Mouse (Mus musculus) midbrain, embryonic 15.5 days (tissue): ENCODE data around the gene Gm11562. TPM values are rescaled to one million over a fixed set of nuclear protein-coding genes. Genes with fewer than 3 reads are reported as not detected.
"Not testable (repeated sequence)": the region's sequence is repeated elsewhere in the genome, so short reads cannot be mapped to it uniquely, and the experiment has no call there.

ENCODE experiments used
- ATAC-seq: fragments of 200-750 bp; cut with Nextera tagmentation; replicated peaks from 2 replicates; pipeline ENCODE4 v1.8.0; 2017; ENCODE audit warnings: moderate TSS enrichment
- H3K27ac ChIP-seq: fragments of 300-500 bp; sonication (generic); 2 replicates; pipeline ENCODE4 v1.5.1; 2015; ENCODE audit warnings: mild to moderate bottlenecking, inconsistent platforms
- H3K27me3 ChIP-seq: fragments of 300-500 bp; sonication (generic); replicated peaks from 2 replicates; pipeline ENCODE4 v1.6.1; 2015; ENCODE audit warnings: inconsistent platforms
- H3K36me3 ChIP-seq: fragments of 300-500 bp; sonication (generic); replicated peaks from 2 replicates; pipeline ENCODE4 v1.6.1; 2015; ENCODE audit warnings: inconsistent platforms
- H3K4me1 ChIP-seq: fragments of 300-500 bp; sonication (generic); 2 replicates; pipeline ENCODE4 v1.6.1; 2015; ENCODE audit warnings: inconsistent platforms
- H3K4me2 ChIP-seq: fragments of 300-500 bp; sonication (generic); 2 replicates; pipeline ENCODE4 v1.6.1; 2015; ENCODE audit warnings: inconsistent platforms, mild to moderate bottlenecking, moderate library complexity
- H3K4me3 ChIP-seq: fragments of 300-500 bp; sonication (generic); 2 replicates; pipeline ENCODE4 v1.5.1; 2015; ENCODE audit warnings: mild to moderate bottlenecking, inconsistent platforms
- H3K9ac ChIP-seq: fragments of 300-500 bp; sonication (generic); 2 replicates; pipeline ENCODE4 v1.6.1; 2015; ENCODE audit warnings: mild to moderate bottlenecking, inconsistent platforms
- H3K9me3 ChIP-seq: fragments of 300-500 bp; sonication (generic); 2 replicates; pipeline ENCODE4 v1.6.1; 2016; ENCODE audit warnings: inconsistent platforms
- WGBS: fragments of 180-500 bp; shearing (Covaris S2); methylation state at CpG from one replicate; pipeline ENCODE4 v1.1.7; 2015; ENCODE audit warnings: mixed read lengths; 5-methylcytosine and 5-hydroxymethylcytosine counted together
- polyA plus RNA-seq: library from polyadenylated mRNA; unstranded; fragments of >200 nt; fragmentation: Nextera tagmentation; extraction: Ambion mirVana; gene quantifications from 2 replicates; pipeline ENCODE4 v1.2.1, GENCODE M21; 2015

Gm11562 gene
- not detected in 2 replicates for polyA plus RNA-seq

DNA sequence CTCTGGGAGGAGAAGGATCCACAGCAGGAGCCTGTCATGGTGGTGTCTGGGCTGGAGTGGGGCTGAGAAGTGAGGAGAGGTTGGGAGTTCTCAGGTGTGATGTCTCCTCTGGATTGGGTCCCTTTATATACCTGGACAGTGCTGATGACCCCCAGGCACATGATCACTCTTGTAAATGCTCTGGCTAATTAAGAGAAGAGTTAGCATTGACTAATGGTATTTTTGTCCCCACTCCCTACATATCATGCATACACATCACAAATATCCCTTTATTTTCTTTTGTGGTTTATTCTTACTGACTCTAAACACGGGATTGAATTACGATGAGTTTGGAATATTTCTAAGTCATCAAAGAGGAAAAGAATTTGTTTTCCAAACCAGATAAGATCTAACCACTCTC, at the start of gene Gm11562:
Gm11562 (minus strand) TSS at position 101 of the 400 bp plus-strand sequence.
- H3K36me3 ChIP-seq: no peaks in the 10 kb centered on the region
- no peak within 1 kb of the TSS for H3K27ac ChIP-seq
- ATAC-seq: no peak
- no peak within 1 kb of the TSS for H3K9ac ChIP-seq
- no peaks in the 10 kb centered on the region for H3K4me1 ChIP-seq
- no peaks in the 10 kb centered on the region for H3K9me3 ChIP-seq
- 85% methylated on average over 2 of the region's 2 CpGs for WGBS
- no peaks in the 10 kb centered on the region for H3K27me3 ChIP-seq
- no peak within 1 kb of the TSS for H3K4me2 ChIP-seq
- no peak within 1 kb of the TSS for H3K4me3 ChIP-seq

DNA sequence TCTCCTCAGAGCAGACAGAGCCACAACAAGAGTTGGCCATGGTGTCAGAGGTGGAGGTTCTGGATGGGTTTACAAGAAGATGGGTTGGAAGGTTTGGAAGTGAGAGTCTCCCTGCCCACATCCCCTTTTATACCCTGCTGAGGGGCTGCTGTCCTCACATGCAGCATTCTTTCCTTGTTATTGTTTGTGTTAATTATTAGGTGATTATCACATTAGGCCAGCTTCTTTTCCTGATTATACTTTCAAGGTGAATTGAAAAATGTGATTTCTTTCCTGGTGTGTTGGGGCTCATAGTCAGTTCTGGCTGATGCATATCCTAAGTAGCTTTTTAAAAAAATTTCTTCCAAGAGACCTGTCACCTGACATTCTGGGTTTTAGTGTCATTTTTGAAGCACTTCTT, 45.6 kb upstream of the Gm11562 start, which contains the start of gene Krtap4-6:
Krtap4-6 (minus strand) TSS at position 101 of the 400 bp plus-strand sequence.
- no peaks in the 10 kb centered on the region for H3K4me1 ChIP-seq
- H3K9ac ChIP-seq: no peak within 1 kb of the TSS
- H3K9me3 ChIP-seq: no peaks in the 10 kb centered on the region
- no peak within 1 kb of the TSS for H3K4me2 ChIP-seq
- no peaks in the 10 kb centered on the region for H3K36me3 ChIP-seq
- H3K27ac ChIP-seq: no peak within 1 kb of the TSS
- no peaks in the 10 kb centered on the region for H3K27me3 ChIP-seq
- no peak for ATAC-seq
- no peak within 1 kb of the TSS for H3K4me3 ChIP-seq

- H3K36me3 ChIP-seq: no peaks in the 10 kb centered on the region
- no peak overlapping the region for H3K9ac ChIP-seq
- no peaks in the 10 kb centered on the region for H3K4me1 ChIP-seq
- no peaks in the 10 kb centered on the region for H3K27me3 ChIP-seq
- no peak overlapping the region for H3K4me2 ChIP-seq
- no peak overlapping the region for H3K27ac ChIP-seq
- 88% methylated on average over 10 of the region's 10 CpGs for WGBS
- H3K4me3 ChIP-seq: no peak overlapping the region
- no peaks in the 10 kb centered on the region for H3K9me3 ChIP-seq
- ATAC-seq: no peak
These were observed 42.6 kb upstream of the Gm11562 start for GRCm38 (mm10) chr11:99662802-99663201.

DNA sequence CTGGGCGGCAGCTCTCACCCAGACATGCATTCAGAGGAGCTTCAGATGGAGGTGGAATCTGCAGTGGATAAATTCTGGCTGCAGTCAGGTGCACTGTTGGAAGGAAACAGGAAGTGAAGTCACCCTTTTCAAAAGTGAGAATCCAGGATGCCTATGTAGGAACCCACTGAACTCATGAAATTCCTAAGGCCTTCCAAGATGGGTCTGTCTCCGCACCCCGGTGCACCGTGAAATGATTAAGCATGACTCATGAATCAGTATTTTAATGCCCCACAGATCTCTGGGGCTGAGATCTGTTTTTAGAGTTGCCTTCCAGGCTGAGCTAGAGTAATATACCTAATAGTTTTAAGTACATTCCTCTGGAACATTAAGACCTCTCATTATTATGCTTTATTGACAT, 39.0 kb upstream of the Gm11562 start:
- H3K9ac ChIP-seq: no peak overlapping the region
- H3K4me3 ChIP-seq: no peak overlapping the region
- H3K4me1 ChIP-seq: no peaks in the 10 kb centered on the region
- H3K27me3 ChIP-seq: no peaks in the 10 kb centered on the region
- H3K36me3 ChIP-seq: no peaks in the 10 kb centered on the region
- 89% methylated on average over 4 of the region's 4 CpGs for WGBS
- no peak overlapping the region for H3K4me2 ChIP-seq
- H3K9me3 ChIP-seq: no peaks in the 10 kb centered on the region
- no peak for ATAC-seq
- H3K27ac ChIP-seq: no peak overlapping the region

GRCm38 (mm10) chr11:99658467-99659010, 38.3 kb upstream of the Gm11562 start, which contains the start of gene Gm11563:
TSS of gene Gm11563 (minus strand) at chr11:99658960.
- not testable (repeated sequence) for ATAC-seq, H3K9ac ChIP-seq, H3K4me3 ChIP-seq, H3K4me2 ChIP-seq, H3K36me3 ChIP-seq, H3K9me3 ChIP-seq, H3K4me1 ChIP-seq, H3K27me3 ChIP-seq, H3K27ac ChIP-seq
- 68% methylated on average over 10 of the region's 10 CpGs for WGBS

DNA sequence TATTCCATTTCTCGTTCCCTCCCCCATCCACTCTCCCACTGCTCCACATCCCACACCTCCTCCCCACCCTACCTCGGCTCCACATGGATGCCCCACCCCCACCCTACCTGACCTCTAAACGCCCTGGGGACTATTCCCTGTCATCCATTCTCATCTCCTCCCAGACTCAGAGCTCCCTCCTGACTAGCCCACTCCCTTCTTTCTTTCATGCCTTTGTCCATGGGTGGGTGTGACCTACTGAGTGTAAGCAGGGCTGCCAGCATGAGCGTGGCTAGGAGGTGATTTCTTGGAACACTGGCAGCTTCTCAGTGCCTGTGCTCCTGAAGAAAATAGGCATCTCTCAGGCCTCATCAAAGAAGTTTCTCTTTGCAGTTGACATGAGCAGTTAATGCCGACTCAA, 36.8 kb upstream of the Gm11562 start:
- Histone ChIP-seq H3K27ac (no peak overlapping the region), H3K4me2 (no peak overlapping the region), H3K9ac (no peak overlapping the region), H3K4me3 (no peak overlapping the region), H3K27me3 (no peaks in the 10 kb centered on the region), H3K36me3 (no peaks in the 10 kb centered on the region), H3K4me1 (no peaks in the 10 kb centered on the region), H3K9me3 (no peaks in the 10 kb centered on the region)
- WGBS: 55% methylated on average over 5 of the region's 5 CpGs
- ATAC-seq: no peak

DNA sequence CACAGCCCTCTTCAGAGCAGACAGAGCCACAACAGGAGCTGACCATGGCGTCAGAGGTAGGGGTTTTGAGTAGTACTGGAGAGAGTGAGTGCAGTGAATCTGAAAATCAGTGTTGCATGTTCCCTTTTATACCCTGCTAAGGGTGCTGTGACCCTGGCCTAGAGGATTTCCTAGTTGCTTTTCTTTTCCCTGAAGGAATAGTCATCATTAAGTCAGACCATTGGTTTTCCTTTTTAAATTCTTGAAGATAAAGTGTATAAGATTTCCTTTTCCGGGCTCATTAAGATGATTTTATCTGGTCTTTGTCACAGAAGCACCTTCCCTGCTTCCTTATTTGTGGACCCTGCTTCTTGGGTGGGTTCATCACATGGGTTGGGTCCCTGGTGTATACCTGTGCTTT, 29.9 kb upstream of the Gm11562 start, which contains the start of gene Gm11555:
Gm11555 (minus strand) TSS at position 101 of the 400 bp plus-strand sequence.
- H3K4me1 ChIP-seq: no peaks in the 10 kb centered on the region
- H3K36me3 ChIP-seq: no peaks in the 10 kb centered on the region
- no peak within 1 kb of the TSS for H3K4me2 ChIP-seq
- H3K27me3 ChIP-seq: no peaks in the 10 kb centered on the region
- ATAC-seq: no peak
- no peak within 1 kb of the TSS for H3K9ac ChIP-seq
- H3K4me3 ChIP-seq: no peak within 1 kb of the TSS
- H3K27ac ChIP-seq: no peak within 1 kb of the TSS
- H3K9me3 ChIP-seq: no peaks in the 10 kb centered on the region
- 81% methylated on average over 2 of the region's 2 CpGs for WGBS

DNA sequence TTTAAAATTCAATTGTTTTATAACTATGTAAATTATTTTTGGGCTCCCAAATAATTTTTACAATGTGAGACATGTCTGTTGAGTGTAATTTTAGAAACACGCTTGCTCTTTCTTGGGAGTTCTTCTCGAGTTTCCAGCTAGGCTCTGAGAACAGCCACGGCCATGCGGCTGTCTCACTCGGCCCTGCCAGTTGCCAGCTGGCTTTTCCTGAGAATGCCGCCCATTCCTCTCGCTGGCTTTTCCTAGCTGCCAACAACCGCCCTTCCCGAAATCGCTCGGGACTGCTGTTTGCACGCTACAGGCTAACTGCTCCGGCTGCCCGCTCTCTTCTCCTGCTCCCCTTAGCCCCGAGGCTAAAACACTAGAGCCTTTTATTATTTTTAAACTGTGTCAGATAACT, 26.2 kb upstream of the Gm11562 start:
- H3K9me3 ChIP-seq: no peaks in the 10 kb centered on the region
- WGBS: 91% methylated on average over 15 of the region's 15 CpGs
- H3K4me3 ChIP-seq: no peak overlapping the region
- no peaks in the 10 kb centered on the region for H3K36me3 ChIP-seq
- H3K4me2 ChIP-seq: no peak overlapping the region
- no peaks in the 10 kb centered on the region for H3K4me1 ChIP-seq
- H3K27me3 ChIP-seq: no peaks in the 10 kb centered on the region
- ATAC-seq: no peak
- no peak overlapping the region for H3K27ac ChIP-seq
- no peak overlapping the region for H3K9ac ChIP-seq

- H3K36me3 ChIP-seq: no peaks in the 10 kb centered on the region
- 70% methylated on average over 3 of the region's 3 CpGs for WGBS
- no peak overlapping the region for H3K4me3 ChIP-seq
- no peak for ATAC-seq
- H3K4me1 ChIP-seq: no peaks in the 10 kb centered on the region
- H3K27ac ChIP-seq: no peak overlapping the region
- H3K4me2 ChIP-seq: no peak overlapping the region
- no peaks in the 10 kb centered on the region for H3K9me3 ChIP-seq
- H3K9ac ChIP-seq: no peak overlapping the region
- H3K27me3 ChIP-seq: no peaks in the 10 kb centered on the region
These were observed 24.1 kb upstream of the Gm11562 start for GRCm38 (mm10) chr11:99644351-99644750.

DNA sequence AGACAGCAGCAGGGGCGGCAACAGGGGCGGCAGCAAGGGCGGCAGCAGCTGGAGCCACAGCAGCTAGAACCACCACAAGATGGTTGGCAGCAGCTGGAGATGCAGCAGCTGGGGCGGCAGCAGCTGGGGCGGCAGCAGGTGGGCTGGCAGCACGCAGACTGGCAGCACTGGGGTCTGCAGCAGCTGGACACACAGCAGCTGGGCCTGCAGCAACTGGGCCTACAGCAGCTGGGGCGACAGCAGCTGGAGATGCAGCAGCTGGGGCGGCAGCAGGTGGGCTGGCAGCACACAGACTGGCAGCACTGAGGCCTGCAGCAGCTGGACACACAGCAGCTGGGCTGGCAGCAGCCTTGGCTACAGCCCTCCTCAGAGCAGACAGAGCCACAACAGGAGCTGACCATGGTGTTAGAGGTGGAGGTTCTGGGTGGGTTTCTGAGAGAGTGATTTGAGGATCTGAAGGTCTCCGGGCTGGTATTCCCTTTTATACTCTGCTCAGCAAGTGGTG, 23.5 kb upstream of the Gm11562 start, which contains the start of gene Krtap4-7:
Krtap4-7 (minus strand) TSS at position 455 of the 505 bp plus-strand sequence.
- H3K4me2 ChIP-seq, H3K9me3 ChIP-seq, H3K27me3 ChIP-seq, H3K27ac ChIP-seq, H3K4me1 ChIP-seq, H3K4me3 ChIP-seq, H3K36me3 ChIP-seq, ATAC-seq, H3K9ac ChIP-seq: not testable (repeated sequence)
- 89% methylated on average over 9 of the region's 9 CpGs for WGBS

DNA sequence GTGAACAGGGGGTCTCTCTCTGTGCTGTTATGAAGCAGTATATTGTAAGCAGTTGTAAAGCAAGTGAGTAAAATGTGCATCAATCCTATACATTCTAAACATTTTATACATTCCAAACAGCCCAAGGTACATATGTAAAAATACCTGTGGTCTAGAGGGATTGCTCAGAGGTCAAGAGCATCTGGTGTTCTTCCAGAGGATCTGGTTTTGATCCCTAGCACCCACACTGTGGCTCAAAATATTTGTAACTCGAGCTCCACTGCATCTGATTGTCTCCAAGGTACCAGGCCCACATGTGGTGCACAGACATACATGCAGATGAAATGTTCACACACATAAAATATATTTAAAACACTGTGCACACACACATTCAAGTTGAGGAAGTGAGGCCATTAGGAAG, 20.7 kb upstream of the Gm11562 start:
- H3K36me3 ChIP-seq: no peaks in the 10 kb centered on the region

DNA sequence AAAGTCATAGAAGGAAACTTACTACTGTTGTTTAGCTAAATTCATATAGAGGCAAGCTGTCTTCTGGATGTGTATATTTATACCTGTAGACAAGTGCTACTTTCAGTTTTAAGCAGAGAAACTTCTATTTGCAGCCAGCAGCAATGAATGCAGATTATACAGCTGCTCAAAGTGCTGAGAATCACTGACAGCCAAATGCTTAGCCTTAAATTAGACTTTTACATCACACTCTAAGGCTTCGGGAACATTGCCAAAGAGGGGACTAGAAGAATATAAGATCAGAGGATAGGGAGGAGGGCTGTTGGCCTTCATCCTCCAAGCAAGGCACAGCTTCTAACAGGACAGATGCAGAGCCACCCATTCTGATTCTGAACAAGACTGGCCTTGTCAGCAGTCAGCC, 16.9 kb upstream of the Gm11562 start:
- WGBS: 73% methylated on average over 1 of the region's 1 CpGs

More for the DNA sequence above, 20.7 kb upstream of the Gm11562 start:
- H3K27me3 ChIP-seq: no peaks in the 10 kb centered on the region
- no peak overlapping the region for H3K27ac ChIP-seq
- WGBS: 55% methylated on average over 1 of the region's 1 CpGs
- no peak overlapping the region for H3K4me2 ChIP-seq
- H3K9ac ChIP-seq: no peak overlapping the region
- H3K4me3 ChIP-seq: no peak overlapping the region
- H3K9me3 ChIP-seq: no peaks in the 10 kb centered on the region
- no peaks in the 10 kb centered on the region for H3K4me1 ChIP-seq
- no peak for ATAC-seq

GRCm38 (mm10) chr11:99634653-99635134, 14.5 kb upstream of the Gm11562 start, which contains the start of gene Krtap4-2:
TSS of gene Krtap4-2 (minus strand) at chr11:99635084.
- 42% methylated on average over 8 of the region's 8 CpGs for WGBS
- H3K4me1 ChIP-seq: 0 out of 2 replicates have a peak, but pooled peaks cover 5% of the 10 kb centered on the region
- no peak for ATAC-seq
- H3K9me3 ChIP-seq: no peaks in the 10 kb centered on the region
- no peaks in the 10 kb centered on the region for H3K27me3 ChIP-seq
- no peak within 1 kb of the TSS for H3K4me2 ChIP-seq
- H3K36me3 ChIP-seq: no peaks in the 10 kb centered on the region
- no peak within 1 kb of the TSS for H3K27ac ChIP-seq
- H3K4me3 ChIP-seq: no peak within 1 kb of the TSS
- H3K9ac ChIP-seq: no peak within 1 kb of the TSS

More for the DNA sequence above, 16.9 kb upstream of the Gm11562 start:
- ATAC-seq: no peak
- H3K9me3 ChIP-seq: no peaks in the 10 kb centered on the region
- no peaks in the 10 kb centered on the region for H3K36me3 ChIP-seq
- H3K27me3 ChIP-seq: no peaks in the 10 kb centered on the region
- H3K4me1 ChIP-seq: 0 out of 2 replicates have a peak, but pooled peaks cover 5% of the 10 kb centered on the region
- H3K4me2 ChIP-seq: no peak overlapping the region
- no peak overlapping the region for H3K4me3 ChIP-seq
- H3K9ac ChIP-seq: no peak overlapping the region
- no peak overlapping the region for H3K27ac ChIP-seq
